Mouse (Mus musculus) embryo, embryonic 9.5 days (tissue): ENCODE measurements at regions not wholly inside any gene's neighbourhood (a gene's known extent, or its start where the extent isn't known, plus 50 kb on each side); places are given as distances from the start of the nearest gene placed in this dataset.

Experiments
- DNase-seq: peaks from one replicate; pipeline ENCODE4 v3.0.0-alpha.2; 2017; ENCODE audit errors: extremely low spot score

GRCm38 (mm10) chr11:19073265-19073664 is 54.5 kb upstream of the Meis1 start:
- no peak for DNase-seq

GRCm38 (mm10) chr11:19073887-19074564 is 55.2 kb upstream of the Meis1 start:
- peak; percentile 36 for DNase-seq

- no peak for DNase-seq
These were observed 72.5 kb upstream of the Meis1 start for GRCm38 (mm10) chr11:19091101-19091857.

- DNase-seq, result peak; percentile 27
These were observed 74.4 kb upstream of the Meis1 start for GRCm38 (mm10) chr11:19092967-19093745.

- no peak for DNase-seq
These were observed 75.0 kb upstream of the Meis1 start for GRCm38 (mm10) chr11:19093749-19094148.

- DNase-seq, result no peak
These were observed 75.4 kb upstream of the Meis1 start for GRCm38 (mm10) chr11:19094183-19094582.

- DNase-seq, result no peak
These were observed 84.3 kb upstream of the Meis1 start for GRCm38 (mm10) chr11:19102981-19103568.

GRCm38 (mm10) chr11:19107180-19107579 is 88.4 kb upstream of the Meis1 start:
- DNase-seq, result no peak

- no peak for DNase-seq
These were observed 90.3 kb upstream of the Meis1 start for GRCm38 (mm10) chr11:19109055-19109454.

GRCm38 (mm10) chr11:19111916-19112575 is 93.3 kb upstream of the Meis1 start:
- no peak for DNase-seq

GRCm38 (mm10) chr11:19117121-19117520 is 98.3 kb upstream of the Meis1 start:
- no peak for DNase-seq

GRCm38 (mm10) chr11:19118258-19118657 is 99.5 kb upstream of the Meis1 start:
- no peak for DNase-seq

GRCm38 (mm10) chr11:19119927-19120827 is 101.4 kb upstream of the Meis1 start:
- no peak for DNase-seq

- no peak for DNase-seq
These were observed 102.1 kb upstream of the Meis1 start for GRCm38 (mm10) chr11:19120871-19121270.

GRCm38 (mm10) chr11:19135375-19136050 is 116.7 kb upstream of the Meis1 start:
- DNase-seq, result no peak

GRCm38 (mm10) chr11:19138423-19138822 is 119.6 kb upstream of the Meis1 start:
- DNase-seq, result no peak

- DNase-seq, result no peak
These were observed 120.0 kb upstream of the Meis1 start for GRCm38 (mm10) chr11:19138831-19139230.

- no peak for DNase-seq
These were observed 124.6 kb upstream of the Meis1 start for GRCm38 (mm10) chr11:19143267-19144000.

- no peak for DNase-seq
These were observed 125.7 kb upstream of the Meis1 start for GRCm38 (mm10) chr11:19144506-19144905.
